Mouse (Mus musculus) neural tube, embryonic 14.5 days (tissue): ENCODE data around the gene Olfr1322. TPM values are rescaled to one million over a fixed set of nuclear protein-coding genes. Genes with fewer than 3 reads are reported as not detected.

Source experiments
- ATAC-seq: fragments of 200-750 bp; cut with Nextera tagmentation; 2 replicates; pipeline ENCODE4 v1.8.0; 2017; ENCODE audit warnings: low read depth, mild to moderate bottlenecking, moderate TSS enrichment, moderate library complexity
- H3K27ac ChIP-seq: fragments of 300-500 bp; sonication (generic); 2 replicates; pipeline ENCODE4 v1.5.1; 2014; ENCODE audit warnings: low read depth, mild to moderate bottlenecking, control low read depth, low read length, moderate library complexity, mixed read lengths
- H3K27me3 ChIP-seq: fragments of 300-500 bp; sonication (generic); 2 replicates; pipeline ENCODE4 v1.6.1; 2014; ENCODE audit warnings: low read length; ENCODE audit not compliant: control insufficient read depth, insufficient read depth
- H3K36me3 ChIP-seq: fragments of 300-500 bp; sonication (generic); 2 replicates; pipeline ENCODE4 v1.6.1; 2014; ENCODE audit warnings: low read length, mixed read lengths; ENCODE audit not compliant: control insufficient read depth, insufficient read depth
- H3K4me1 ChIP-seq: fragments of 300-500 bp; sonication (generic); 2 replicates; pipeline ENCODE4 v1.6.1; 2014; ENCODE audit warnings: low read length; ENCODE audit not compliant: control insufficient read depth, insufficient read depth
- H3K4me2 ChIP-seq: fragments of 300-500 bp; sonication (generic); 2 replicates; pipeline ENCODE4 v1.6.1; 2014; ENCODE audit warnings: mild to moderate bottlenecking, low read depth, low read length, control low read depth
- H3K4me3 ChIP-seq: fragments of 300-500 bp; sonication (generic); 2 replicates; pipeline ENCODE4 v1.5.1; 2014; ENCODE audit warnings: low read depth, low read length, control low read depth, mixed read lengths
- H3K9ac ChIP-seq: fragments of 300-500 bp; sonication (generic); replicated peaks from 2 replicates; pipeline ENCODE4 v1.6.1; 2014; ENCODE audit warnings: low read depth, mild to moderate bottlenecking, control low read depth, low read length, mixed read lengths
- H3K9me3 ChIP-seq: fragments of 300-500 bp; sonication (generic); 2 replicates; pipeline ENCODE4 v1.6.1; 2016; ENCODE audit warnings: low read length; ENCODE audit not compliant: control insufficient read depth
- WGBS: fragments of 180-500 bp; shearing (Covaris S2); extraction: QIAGEN DNeasy Blood & Tissue Kit; methylation state at CpG from one replicate; pipeline ENCODE4 v1.1.7; 2014; 5-methylcytosine and 5-hydroxymethylcytosine counted together
- polyA plus RNA-seq: library from polyadenylated mRNA; unstranded; fragments of >200 nt; fragmentation: Nextera tagmentation; extraction: Ambion mirVana; gene quantifications from 2 replicates; pipeline ENCODE4 v1.2.1, GENCODE M21; 2014

Olfr1322 gene
- polyA plus RNA-seq = not detected in 2 replicates

DNA sequence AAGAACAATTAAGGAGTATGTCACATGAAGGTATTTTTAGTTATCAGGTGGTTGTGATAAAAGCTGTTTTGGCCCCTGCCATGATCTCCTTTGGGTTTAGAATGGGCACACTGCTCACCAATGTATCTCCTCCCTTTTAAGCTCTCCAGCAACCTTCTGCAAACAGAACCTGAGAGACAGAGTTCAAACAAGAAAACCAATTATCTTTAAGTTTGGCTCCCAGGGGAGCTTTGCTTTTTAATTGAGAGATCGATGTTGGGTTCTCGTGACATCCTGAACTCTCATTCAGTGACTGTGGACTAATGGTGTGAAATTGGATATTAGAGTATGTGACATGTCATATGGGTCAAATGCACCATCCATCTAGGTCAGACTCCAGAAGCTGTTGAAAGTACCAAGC is at the start of gene Olfr1322:
Gene Olfr1322 (minus strand): TSS at position 101 of the 400 bp plus-strand sequence.
- no peaks in the 10 kb centered on the region for H3K4me1 ChIP-seq

DNA sequence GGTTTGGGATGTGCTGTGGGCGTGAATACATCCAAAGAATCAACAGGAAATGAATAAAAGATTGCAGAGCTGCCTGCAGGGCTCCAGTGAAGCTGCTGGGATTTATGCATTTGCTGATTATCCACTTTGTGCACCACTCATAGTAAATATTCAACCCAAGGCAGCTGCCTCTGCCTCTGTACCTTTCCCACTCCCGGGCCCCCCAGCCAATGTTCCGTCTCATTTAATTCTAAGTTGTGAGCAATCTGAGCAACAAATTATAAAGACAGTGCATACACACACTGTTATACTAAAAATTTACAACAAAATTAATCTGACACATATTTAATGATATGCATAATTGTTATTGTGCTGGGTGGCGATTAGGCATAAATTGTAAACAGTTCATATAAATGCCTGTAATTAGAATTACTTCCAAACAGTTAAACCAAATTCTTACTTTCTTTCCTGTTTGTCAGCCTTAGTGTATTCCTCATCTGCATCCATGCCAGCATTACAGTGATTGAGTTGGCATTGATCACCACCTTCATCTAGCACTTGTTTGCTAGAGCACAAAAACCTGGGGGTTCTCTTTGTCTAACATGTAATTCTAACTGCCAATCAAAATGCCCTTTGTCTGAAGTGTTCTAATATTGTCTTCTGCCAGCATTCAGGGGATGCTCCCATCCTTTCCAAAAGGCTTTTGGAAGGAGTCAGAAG is 13.5 kb downstream of the Olfr1322 start:
- WGBS = 74% methylated on average over 4 of the region's 4 CpGs
- Histone ChIP-seq H3K36me3 (no peaks in the 10 kb centered on the region), H3K9ac (no peak overlapping the region), H3K9me3 (no peaks in the 10 kb centered on the region), H3K4me1 (no peaks in the 10 kb centered on the region), H3K4me3 (no peak overlapping the region), H3K27ac (no peak overlapping the region), H3K27me3 (no peaks in the 10 kb centered on the region), H3K4me2 (no peak overlapping the region)
- no peak for ATAC-seq

More for the DNA sequence above, at the start of gene Olfr1322:
- Histone ChIP-seq H3K4me2 (no peak within 1 kb of the TSS), H3K9me3 (no peaks in the 10 kb centered on the region), H3K36me3 (no peaks in the 10 kb centered on the region), H3K4me3 (no peak within 1 kb of the TSS), H3K27ac (no peak within 1 kb of the TSS), H3K27me3 (no peaks in the 10 kb centered on the region), H3K9ac (no peak within 1 kb of the TSS)
- ATAC-seq = no peak
- WGBS = 79% methylated on average over 2 of the region's 2 CpGs

Other genes starting within 250 kb of the Olfr1322 start
- gene Olfr1320, start 219.2 kb downstream of the Olfr1322 start, polyA plus RNA-seq = not detected in 2 replicates
- not detected in 2 replicates for gene Olfr1321, start 156.4 kb downstream of the Olfr1322 start, polyA plus RNA-seq
- 6.6 and 8.3 TPM in 2 replicates for gene Igsf1, start 93.7 kb downstream of the Olfr1322 start, polyA plus RNA-seq
- not detected in 2 replicates for gene Olfr1323, start 127.9 kb upstream of the Olfr1322 start, polyA plus RNA-seq